Mouse (Mus musculus): Measurements from ENCODE around the gene Htt. TPM values are rescaled to one million over a fixed set of nuclear protein-coding genes. Genes with fewer than 3 reads are reported as not detected.
"Not testable (repeated sequence)": the region's sequence is repeated elsewhere in the genome, so short reads cannot be mapped to it uniquely, and the experiment has no call there.

The Htt gene
- total RNA-seq (2017): 19.1 to 39.8 TPM (median 19.7 TPM) in 3 replicates

DNA sequence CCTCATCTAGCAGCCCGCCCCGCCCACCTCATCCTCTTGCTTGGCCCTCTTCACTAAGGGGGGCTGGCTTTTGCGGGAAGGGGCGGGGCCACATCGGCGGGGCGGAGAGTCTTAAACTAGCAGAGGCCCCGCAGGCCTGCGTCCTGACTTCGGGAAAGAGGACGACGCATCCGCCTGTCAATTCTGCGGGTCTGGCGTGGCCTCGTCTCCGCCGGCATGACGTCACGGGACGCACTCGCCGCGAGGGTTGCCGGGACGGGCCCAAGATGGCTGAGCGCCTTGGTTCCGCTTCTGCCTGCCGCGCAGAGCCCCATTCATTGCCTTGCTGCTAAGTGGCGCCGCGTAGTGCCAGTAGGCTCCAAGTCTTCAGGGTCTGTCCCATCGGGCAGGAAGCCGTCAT lies at the start of gene Htt:
Gene Htt, plus strand, starts transcription at position 232 of the 400 bp plus-strand sequence.
- ATAC-seq (replicated peaks; ENCODE audit: insufficient number of reproducible peaks, low FRiP score, low TSS enrichment, poor library complexity, severe bottlenecking): peak; percentile 94

GRCm38 (mm10) chr5:34714371-34714770 lies 47.2 kb upstream of the Htt start:
- ATAC-seq (replicated peaks; ENCODE audit: insufficient number of reproducible peaks, low FRiP score, low TSS enrichment, poor library complexity, severe bottlenecking): not testable (repeated sequence)

- no peak for ATAC-seq (replicated peaks; ENCODE audit: insufficient number of reproducible peaks, low FRiP score, low TSS enrichment, poor library complexity, severe bottlenecking)
Observed at GRCm38 (mm10) chr5:34714816-34715215, 46.7 kb upstream of the Htt start.

GRCm38 (mm10) chr5:34729141-34729540 lies 32.4 kb upstream of the Htt start:
- ATAC-seq (replicated peaks; ENCODE audit: insufficient number of reproducible peaks, low FRiP score, low TSS enrichment, poor library complexity, severe bottlenecking): no peak

GRCm38 (mm10) chr5:34730255-34730654 lies 31.3 kb upstream of the Htt start:
- ATAC-seq (replicated peaks; ENCODE audit: insufficient number of reproducible peaks, low FRiP score, low TSS enrichment, poor library complexity, severe bottlenecking): no peak

- ATAC-seq (replicated peaks; ENCODE audit: insufficient number of reproducible peaks, low FRiP score, low TSS enrichment, poor library complexity, severe bottlenecking): no peak
Observed at GRCm38 (mm10) chr5:34751477-34751876, 10.1 kb upstream of the Htt start.

- no peak for ATAC-seq (replicated peaks; ENCODE audit: insufficient number of reproducible peaks, low FRiP score, low TSS enrichment, poor library complexity, severe bottlenecking)
Observed at GRCm38 (mm10) chr5:34758762-34759161, 2.8 kb upstream of the Htt start.

DNA sequence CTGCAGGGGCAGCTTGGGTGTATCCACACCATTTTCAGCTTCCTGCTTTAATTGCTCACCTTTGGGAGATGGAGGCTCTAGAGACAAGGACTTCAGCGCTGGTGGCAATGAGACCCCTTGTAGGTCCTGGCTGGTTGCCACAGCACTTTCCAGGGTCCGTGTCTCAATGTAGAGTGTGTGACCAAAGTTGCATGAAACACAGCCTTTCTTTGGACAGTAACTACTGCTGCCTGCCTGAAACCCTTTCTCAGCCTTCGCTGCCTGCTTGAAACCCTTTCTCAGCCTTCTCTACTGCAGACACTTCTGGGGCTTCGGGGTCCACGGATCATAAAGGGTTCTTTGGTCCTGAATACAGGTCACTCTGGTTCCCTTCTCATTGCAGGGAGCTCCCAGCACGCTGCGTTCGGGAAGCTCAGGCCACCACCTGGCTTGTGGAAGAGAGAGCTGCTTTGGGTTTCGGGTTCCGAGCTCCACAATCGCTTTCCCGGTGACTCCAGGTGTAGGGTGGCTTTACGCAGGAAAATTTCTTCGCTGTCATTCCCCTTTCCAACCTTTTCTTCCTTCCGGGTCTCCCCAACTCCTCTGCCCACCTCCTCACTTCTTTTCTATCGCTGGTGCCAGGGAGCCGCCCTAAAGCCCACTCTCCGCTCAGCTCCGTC lies 561 bp upstream of the Htt start:
- peak; percentile 12; the same call in 1 of the 2 replicates for ATAC-seq (replicated peaks; ENCODE audit: insufficient number of reproducible peaks, low FRiP score, low TSS enrichment, poor library complexity, severe bottlenecking)

DNA sequence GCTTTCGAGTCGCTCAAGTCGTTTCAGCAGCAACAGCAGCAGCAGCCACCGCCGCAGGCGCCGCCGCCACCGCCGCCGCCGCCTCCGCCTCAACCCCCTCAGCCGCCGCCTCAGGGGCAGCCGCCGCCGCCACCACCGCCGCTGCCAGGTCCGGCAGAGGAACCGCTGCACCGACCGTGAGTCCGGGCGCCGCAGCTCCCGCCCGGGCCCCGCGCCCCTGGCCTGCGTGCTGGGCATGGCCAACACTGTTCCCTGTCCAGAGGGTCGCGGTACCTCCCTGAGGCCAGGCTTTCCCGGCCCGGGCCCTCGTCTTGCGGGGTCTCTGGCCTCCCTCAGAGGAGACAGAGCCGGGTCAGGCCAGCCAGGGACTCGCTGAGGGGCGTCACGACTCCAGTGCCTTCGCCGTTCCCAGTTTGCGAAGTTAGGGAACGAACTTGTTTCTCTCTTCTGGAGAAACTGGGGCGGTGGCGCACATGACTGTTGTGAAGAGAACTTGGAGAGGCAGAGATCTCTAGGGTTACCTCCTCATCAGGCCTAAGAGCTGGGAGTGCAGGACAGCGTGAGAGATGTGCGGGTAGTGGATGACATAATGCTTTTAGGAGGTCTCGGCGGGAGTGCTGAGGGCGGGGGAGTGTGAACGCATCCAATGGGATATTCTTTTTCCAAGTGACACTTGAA lies 533 bp downstream of the Htt start:
- ATAC-seq (replicated peaks; ENCODE audit: insufficient number of reproducible peaks, low FRiP score, low TSS enrichment, poor library complexity, severe bottlenecking): 0 out of 2 replicates have a peak, but pooled peaks have one; percentile 21

- ATAC-seq (replicated peaks; ENCODE audit: insufficient number of reproducible peaks, low FRiP score, low TSS enrichment, poor library complexity, severe bottlenecking): no peak
Observed at GRCm38 (mm10) chr5:34771818-34772217, 10.3 kb downstream of the Htt start.

GRCm38 (mm10) chr5:34772696-34773245 lies 11.2 kb downstream of the Htt start:
- no peak for ATAC-seq (replicated peaks; ENCODE audit: insufficient number of reproducible peaks, low FRiP score, low TSS enrichment, poor library complexity, severe bottlenecking)

DNA sequence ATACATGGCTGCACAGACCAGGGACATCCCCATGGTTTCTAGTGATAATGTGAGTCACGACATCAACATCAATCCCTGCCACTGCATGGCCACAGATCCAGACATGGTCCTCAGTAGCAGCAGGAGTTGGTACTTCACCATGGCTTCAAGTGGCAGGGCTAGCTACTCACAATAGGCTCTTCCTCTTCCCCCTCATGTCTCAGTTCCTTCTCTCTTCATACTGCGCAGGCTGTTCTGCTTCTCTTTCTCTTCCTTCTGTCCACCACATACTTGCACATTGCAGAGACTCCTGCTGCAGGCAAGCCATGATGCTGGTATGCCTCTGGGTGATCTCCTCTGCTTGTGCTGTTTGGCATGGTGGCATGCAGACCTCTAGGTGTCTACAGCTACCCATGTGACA lies 11.9 kb downstream of the Htt start:
- ATAC-seq (replicated peaks; ENCODE audit: insufficient number of reproducible peaks, low FRiP score, low TSS enrichment, poor library complexity, severe bottlenecking): peak; percentile 40

DNA sequence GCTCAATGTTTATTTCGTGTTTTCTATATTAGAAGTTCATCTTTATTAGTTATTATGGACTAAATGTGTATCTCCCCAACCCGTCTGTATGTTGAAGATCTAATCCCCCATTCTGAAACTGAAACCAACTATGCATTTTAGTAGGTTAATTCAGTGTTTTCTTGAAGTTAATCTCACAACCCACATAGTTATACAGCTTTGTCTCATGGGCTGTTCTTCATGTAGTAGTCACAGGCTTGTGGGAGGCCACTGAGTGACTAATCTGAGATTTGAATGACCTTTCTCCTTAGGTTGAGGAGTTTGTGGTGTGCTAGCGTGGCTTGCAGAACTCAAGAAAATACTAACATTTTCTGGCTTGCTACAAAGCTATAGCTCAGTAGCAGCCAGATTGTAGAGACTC lies 23.5 kb downstream of the Htt start:
- ATAC-seq (replicated peaks; ENCODE audit: insufficient number of reproducible peaks, low FRiP score, low TSS enrichment, poor library complexity, severe bottlenecking): no peak

- ATAC-seq (replicated peaks; ENCODE audit: insufficient number of reproducible peaks, low FRiP score, low TSS enrichment, poor library complexity, severe bottlenecking): no peak
Observed at GRCm38 (mm10) chr5:34791141-34791540, 29.6 kb downstream of the Htt start.

DNA sequence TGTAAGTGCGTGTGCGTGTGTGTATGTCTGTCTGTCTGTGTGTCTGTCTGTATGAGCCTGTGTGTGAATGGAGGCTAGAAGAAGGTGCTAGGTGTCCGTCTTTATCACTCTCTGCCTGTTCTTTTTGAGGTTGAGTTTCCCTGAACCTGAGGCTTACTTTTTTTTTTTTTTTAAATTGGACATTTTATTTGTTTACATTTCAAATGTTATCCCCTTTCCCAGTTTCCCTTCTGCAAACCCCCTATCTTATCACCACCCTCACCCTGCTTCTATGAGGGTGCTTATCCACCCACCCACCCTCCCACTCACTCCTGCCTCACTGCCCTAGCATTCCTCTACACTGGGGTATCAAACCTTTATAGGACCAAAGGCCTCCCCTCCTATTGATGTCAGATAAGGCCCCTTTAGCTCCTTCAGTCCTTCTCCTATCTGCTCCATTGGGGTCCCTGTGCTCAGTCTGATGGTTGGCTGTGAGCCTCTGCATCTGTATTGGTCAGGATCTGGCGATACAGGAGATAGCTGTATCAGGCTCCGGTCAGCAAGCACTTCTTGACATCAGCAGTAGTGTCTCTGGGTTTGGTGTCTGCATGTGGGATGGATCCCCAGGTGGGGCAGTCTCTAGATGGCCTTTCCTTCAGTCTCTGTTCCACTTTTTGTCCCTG lies 38.9 kb downstream of the Htt start:
- no peak for ATAC-seq (replicated peaks; ENCODE audit: insufficient number of reproducible peaks, low FRiP score, low TSS enrichment, poor library complexity, severe bottlenecking)

GRCm38 (mm10) chr5:34806038-34806437 lies 44.5 kb downstream of the Htt start:
- ATAC-seq (replicated peaks; ENCODE audit: insufficient number of reproducible peaks, low FRiP score, low TSS enrichment, poor library complexity, severe bottlenecking): no peak

DNA sequence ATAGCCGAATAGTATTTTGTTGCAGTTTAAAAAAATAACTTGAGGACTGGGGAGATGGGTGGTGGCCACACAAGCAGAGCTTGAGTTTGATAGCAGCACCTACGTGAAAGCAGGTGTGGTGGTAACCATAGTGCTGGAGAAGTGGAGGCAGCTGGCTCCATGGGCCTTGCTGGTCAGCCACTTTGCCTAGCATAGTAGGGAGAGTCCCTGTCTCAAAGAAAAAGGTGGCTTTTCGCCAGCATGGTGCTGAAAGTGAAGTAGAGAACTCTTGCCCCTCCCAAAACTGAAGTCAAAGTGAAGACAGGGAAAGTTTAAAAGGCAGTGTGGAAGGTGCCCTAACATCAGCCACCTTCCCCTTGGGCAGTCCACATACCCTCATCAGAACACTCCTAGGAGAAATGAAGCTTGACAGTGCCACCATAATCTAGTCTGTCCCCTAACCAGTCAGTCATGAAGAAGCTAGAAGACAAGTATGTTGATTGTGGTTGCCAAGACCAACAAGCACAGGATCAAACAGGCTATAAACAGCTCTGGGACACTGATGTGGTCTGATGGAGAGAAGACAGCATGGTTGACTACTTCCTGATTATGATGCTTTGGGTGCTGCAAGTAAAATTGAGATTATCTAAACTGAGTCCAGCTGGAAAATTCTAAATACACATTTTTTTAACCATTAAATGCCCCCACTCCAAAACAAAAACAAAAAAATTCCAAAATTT lies 61.0 kb downstream of the Htt start:
- ATAC-seq (replicated peaks; ENCODE audit: insufficient number of reproducible peaks, low FRiP score, low TSS enrichment, poor library complexity, severe bottlenecking): no peak

DNA sequence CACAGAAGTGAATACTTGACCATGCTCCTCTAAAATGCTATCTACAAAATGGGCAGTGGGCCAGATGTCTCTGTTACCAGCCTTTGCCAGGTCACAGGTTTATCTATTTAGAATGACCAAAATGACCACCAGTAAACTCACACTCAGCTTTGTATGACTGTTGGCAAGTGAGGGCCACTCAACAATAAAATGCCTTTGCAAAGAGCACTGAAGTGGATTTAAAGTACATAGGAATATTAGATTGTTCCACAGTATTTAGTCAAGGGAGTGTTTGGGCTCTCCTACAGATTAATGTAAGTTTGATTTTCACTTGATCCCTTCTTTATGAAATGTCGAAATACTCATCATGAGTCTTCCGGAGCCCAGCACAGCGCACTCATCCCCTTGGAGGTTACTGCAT lies 92.5 kb downstream of the Htt start:
- no peak for ATAC-seq (replicated peaks; ENCODE audit: insufficient number of reproducible peaks, low FRiP score, low TSS enrichment, poor library complexity, severe bottlenecking)

GRCm38 (mm10) chr5:34865367-34865766 lies 103.8 kb downstream of the Htt start:
- no peak for ATAC-seq (replicated peaks; ENCODE audit: insufficient number of reproducible peaks, low FRiP score, low TSS enrichment, poor library complexity, severe bottlenecking)
